Mouse (Mus musculus): ENCODE results near the gene Gsc2.

DNA sequence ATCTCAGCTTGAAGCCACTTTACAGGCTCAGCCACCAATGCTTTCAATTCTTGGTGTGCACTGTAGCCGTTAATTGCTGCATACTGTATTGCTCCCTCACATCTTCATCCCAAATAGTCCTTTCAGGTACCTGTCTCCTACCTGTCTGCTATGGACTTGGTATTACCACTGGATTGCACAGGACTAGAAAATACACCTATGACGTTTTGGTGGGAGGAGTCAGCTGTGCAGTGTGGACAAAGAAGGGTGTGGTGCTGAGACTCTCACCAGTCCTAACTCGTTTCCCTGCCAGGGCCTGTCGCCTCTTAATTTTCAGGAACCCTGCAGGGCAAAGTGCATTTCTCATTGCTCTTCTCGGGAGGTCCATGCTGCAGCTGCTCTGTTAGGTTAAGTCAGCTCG, 49.1 kb downstream of the Gsc2 start:
- TF ChIP-seq CTCF (IDR thresholded peaks at IDR 0.05; ENCODE audit: control insufficient read depth, insufficient read depth, low read length) (no peak), POLR2A (IDR thresholded peaks at IDR 0.05; ENCODE audit: borderline replicate concordance, control insufficient read depth, low read depth, low read length) (no peak)
